Mouse (Mus musculus) embryonic fibroblast, embryonic 13.5 days (primary cell): ENCODE measurements at regions not wholly inside any gene's neighbourhood (a gene's known extent, or its start where the extent isn't known, plus 50 kb on each side); places are given as distances from the start of the nearest gene placed in this dataset.

Experiments used
- CTCF ChIP-seq: IDR thresholded peaks from 2 replicates; pipeline ENCODE4 v1.5.1; 2011; ENCODE audit warnings: mild to moderate bottlenecking, control low read depth, low read length, moderate library complexity, borderline replicate concordance; ENCODE audit not compliant: insufficient read depth
- POLR2A ChIP-seq: IDR thresholded peaks from 2 replicates; pipeline ENCODE4 v1.6.1; 2011; ENCODE audit warnings: low read depth, mild to moderate bottlenecking, control low read depth, low read length, moderate library complexity

- no peak for TF ChIP-seq CTCF
- TF ChIP-seq POLR2A, result no peak
These were observed 101.0 kb downstream of the Gm815 start for GRCm38 (mm10) chr19:26986672-26987071.
